Mouse (Mus musculus) G1E (cell line): Measurements from ENCODE around the gene Ttc28.

Experiments
- CTCF ChIP-seq: IDR thresholded peaks from 2 replicates; pipeline ENCODE4 v1.5.1; 2012; ENCODE audit warnings: low read depth, low read length, inconsistent platforms, mixed read lengths
- GATA1 ChIP-seq: IDR thresholded peaks from 2 replicates; pipeline ENCODE4 v1.6.1; 2012; ENCODE audit warnings: borderline replicate concordance, low read length, inconsistent platforms, mixed read lengths
- TAL1 ChIP-seq: conservative IDR thresholded peaks from 2 replicates; pipeline ENCODE4 v1.6.1; 2012; ENCODE audit warnings: low read depth, low read length, inconsistent platforms, mixed read lengths

- no peak for TF ChIP-seq CTCF
- no peak for TF ChIP-seq TAL1
- no peak for TF ChIP-seq GATA1
Observed at GRCm38 (mm10) chr5:111213935-111214450, 334.4 kb downstream of the Ttc28 start.
